Mouse (Mus musculus) heart, postnatal 0 days (tissue): ENCODE data around the gene Gm26602. TPM values are rescaled to one million over a fixed set of nuclear protein-coding genes. Genes with fewer than 3 reads are reported as not detected.

Experiments used
- ATAC-seq: fragments of 200-750 bp; cut with Nextera tagmentation; 2 replicates; pipeline ENCODE4 v1.8.0; 2017; ENCODE audit warnings: low read depth, moderate number of reproducible peaks, moderate library complexity; ENCODE audit not compliant: insufficient read depth
- DNase-seq: peaks from one replicate; pipeline ENCODE4 v3.0.0-alpha.2; 2016; ENCODE audit warnings: low spot score
- H3K27ac ChIP-seq: fragments of 300-500 bp; sonication (generic); 2 replicates; pipeline ENCODE4 v1.5.1; 2014; ENCODE audit warnings: low read depth, mild to moderate bottlenecking
- H3K27me3 ChIP-seq: fragments of 300-500 bp; sonication (generic); 2 replicates; pipeline ENCODE4 v1.6.1; 2014; ENCODE audit warnings: low read length, mixed read lengths; ENCODE audit not compliant: control insufficient read depth, insufficient read depth
- H3K36me3 ChIP-seq: fragments of 300-500 bp; sonication (generic); replicated peaks from 2 replicates; pipeline ENCODE4 v1.6.1; 2014; ENCODE audit warnings: low read length, mixed read lengths; ENCODE audit not compliant: control insufficient read depth, insufficient read depth
- H3K4me1 ChIP-seq: fragments of 300-500 bp; sonication (generic); 2 replicates; pipeline ENCODE4 v1.6.1; 2014; ENCODE audit warnings: antibody characterized with exemption; ENCODE audit not compliant: control insufficient read depth, insufficient read depth
- H3K4me2 ChIP-seq: fragments of 300-500 bp; sonication (generic); 2 replicates; pipeline ENCODE4 v1.6.1; 2014; ENCODE audit warnings: low read depth, mild to moderate bottlenecking, low read length, moderate library complexity
- H3K4me3 ChIP-seq: fragments of 300-500 bp; sonication (generic); 2 replicates; pipeline ENCODE4 v1.5.1; 2014; ENCODE audit warnings: low read depth, low read length
- H3K9ac ChIP-seq: fragments of 300-500 bp; sonication (generic); replicated peaks from 2 replicates; pipeline ENCODE4 v1.6.1; 2014; ENCODE audit warnings: low read depth, low read length, mixed read lengths
- H3K9me3 ChIP-seq: fragments of 300-500 bp; sonication (generic); replicated peaks from 2 replicates; pipeline ENCODE4 v1.6.1; 2016; ENCODE audit warnings: low read length; ENCODE audit not compliant: control insufficient read depth
- CTCF ChIP-seq: IDR thresholded peaks from 2 replicates; pipeline ENCODE4 v1.5.1; 2016; ENCODE audit warnings: antibody characterized with exemption, control low read depth, low read depth
- EP300 ChIP-seq: IDR thresholded peaks from 2 replicates; pipeline ENCODE4 v1.6.1; 2016; ENCODE audit warnings: antibody characterized with exemption, low read depth
- WGBS: fragments of 180-500 bp; shearing (Covaris S2); extraction: QIAGEN DNeasy Blood & Tissue Kit; methylation state at CpG from one replicate; pipeline ENCODE4 v1.1.7; 2014; 5-methylcytosine and 5-hydroxymethylcytosine counted together
- polyA plus RNA-seq: library from polyadenylated mRNA; unstranded; fragments of >200 nt; fragmentation: Nextera tagmentation; extraction: Ambion mirVana; gene quantifications from 2 replicates; pipeline ENCODE4 v1.2.1, GENCODE M21; 2015
- total RNA-seq: library from RNA; depleted of rRNA; stranded (reverse); fragments of >200 nt; gene quantifications from 2 replicates; pipeline ENCODE4 v1.2.3, GENCODE M21; 2014; ENCODE audit warnings: low replicate concordance

Gene Gm26602
- total and polyA plus RNA-seq, 2 experiments from 2014 or later: 4.0 TPM; not detected in 1

- H3K9me3 ChIP-seq: no peaks in the 10 kb centered on the region
- WGBS: 36% methylated on average over 7 of the region's 9 CpGs
- H3K9ac ChIP-seq: no peak overlapping the region
- ATAC-seq: no peak
- H3K27me3 ChIP-seq: no peaks in the 10 kb centered on the region
- peaks cover 25% of the 10 kb centered on the region for H3K4me1 ChIP-seq
- H3K36me3 ChIP-seq: 0 out of 2 replicates have a peak, but pooled peaks cover 7% of the 10 kb centered on the region
- peak overlapping the region; percentile 95 for H3K4me2 ChIP-seq
- TF ChIP-seq CTCF: no peak
- no peak for TF ChIP-seq EP300
- H3K27ac ChIP-seq: no peak overlapping the region
- no peak for DNase-seq
- no peak overlapping the region for H3K4me3 ChIP-seq
Measured at GRCm38 (mm10) chr10:79928907-79929701, 18.4 kb downstream of the Gm26602 start.

- Histone ChIP-seq H3K4me1 (peaks cover 25% of the 10 kb centered on the region), H3K9me3 (no peaks in the 10 kb centered on the region)
Measured at GRCm38 (mm10) chr10:79929967-79930825, 19.5 kb downstream of the Gm26602 start.

GRCm38 (mm10) chr10:79930826-79931186 lies 20.1 kb downstream of the Gm26602 start:
- H3K27ac ChIP-seq: no peak overlapping the region
- H3K27me3 ChIP-seq: no peaks in the 10 kb centered on the region
- H3K4me1 ChIP-seq: peaks cover 22% of the 10 kb centered on the region
- ATAC-seq: no peak
- 90% methylated on average over 16 of the region's 16 CpGs for WGBS
- no peak overlapping the region for H3K4me3 ChIP-seq
- H3K4me2 ChIP-seq: no peak overlapping the region
- H3K9ac ChIP-seq: no peak overlapping the region
- H3K9me3 ChIP-seq: no peaks in the 10 kb centered on the region
- no peak for TF ChIP-seq EP300
- no peak for TF ChIP-seq CTCF
- no peak for DNase-seq
- H3K36me3 ChIP-seq: 0 out of 2 replicates have a peak, but pooled peaks cover 7% of the 10 kb centered on the region

More at GRCm38 (mm10) chr10:79929967-79930825, 19.5 kb downstream of the Gm26602 start:
- Histone ChIP-seq H3K9ac (no peak overlapping the region), H3K4me2 (no peak overlapping the region), H3K4me3 (no peak overlapping the region), H3K36me3 (0 out of 2 replicates have a peak, but pooled peaks cover 7% of the 10 kb centered on the region), H3K27me3 (no peaks in the 10 kb centered on the region), H3K27ac (no peak overlapping the region)
- ATAC-seq (no peak), DNase-seq (no peak)
- 87% methylated on average over 18 of the region's 18 CpGs for WGBS
- no peak for TF ChIP-seq EP300
- TF ChIP-seq CTCF: no peak

GRCm38 (mm10) chr10:79931797-79932196 lies 21.1 kb downstream of the Gm26602 start:
- ATAC-seq: no peak
- Histone ChIP-seq H3K27ac (no peak overlapping the region), H3K4me1 (peaks cover 19% of the 10 kb centered on the region), H3K27me3 (no peaks in the 10 kb centered on the region), H3K9ac (no peak overlapping the region), H3K4me2 (no peak overlapping the region), H3K4me3 (no peak overlapping the region), H3K36me3 (0 out of 2 replicates have a peak, but pooled peaks cover 7% of the 10 kb centered on the region), H3K9me3 (no peaks in the 10 kb centered on the region)
- 85% methylated on average over 9 of the region's 9 CpGs for WGBS
- DNase-seq: no peak
- TF ChIP-seq EP300 (no peak), CTCF (no peak)

GRCm38 (mm10) chr10:79932736-79933135 lies 22.1 kb downstream of the Gm26602 start:
- no peak for TF ChIP-seq CTCF
- 0 out of 2 replicates have a peak, but pooled peaks have one; percentile 45 for TF ChIP-seq EP300
- H3K4me3 ChIP-seq: no peak overlapping the region
- no peaks in the 10 kb centered on the region for H3K9me3 ChIP-seq
- peak; percentile 10; the same call in 1 of the 2 replicates for ATAC-seq
- DNase-seq: no peak
- 21% methylated on average over 8 of the region's 8 CpGs for WGBS
- no peak overlapping the region for H3K4me2 ChIP-seq
- 0 out of 2 replicates have a peak, but pooled peaks cover 7% of the 10 kb centered on the region for H3K36me3 ChIP-seq
- H3K4me1 ChIP-seq: peaks cover 28% of the 10 kb centered on the region
- H3K9ac ChIP-seq: no peak overlapping the region
- no peaks in the 10 kb centered on the region for H3K27me3 ChIP-seq
- H3K27ac ChIP-seq: no peak overlapping the region
